Mouse (Mus musculus) forebrain, embryonic 11.5 days (tissue): Measurements from ENCODE around the gene Ncstn. TPM values are rescaled to one million over a fixed set of nuclear protein-coding genes. Genes with fewer than 3 reads are reported as not detected.

Experiments
- ATAC-seq: fragments of 200-750 bp; cut with Nextera tagmentation; replicated peaks from 2 replicates; pipeline ENCODE4 v1.8.0; 2017; ENCODE audit warnings: moderate TSS enrichment; ENCODE audit not compliant: low FRiP score
- DNase-seq: peaks from one replicate; pipeline ENCODE4 v3.0.0-alpha.2; 2017; ENCODE audit warnings: low spot score
- H3K27ac ChIP-seq: fragments of 300-500 bp; sonication (generic); 2 replicates; pipeline ENCODE4 v1.5.1; 2014; ENCODE audit warnings: low read depth, low read length
- H3K27me3 ChIP-seq: fragments of 300-500 bp; sonication (generic); 2 replicates; pipeline ENCODE4 v1.6.1; 2014; ENCODE audit warnings: mild to moderate bottlenecking, low read length, mixed read lengths; ENCODE audit not compliant: control insufficient read depth, insufficient read depth
- H3K36me3 ChIP-seq: fragments of 300-500 bp; sonication (generic); 2 replicates; pipeline ENCODE4 v1.6.1; 2014; ENCODE audit warnings: mild to moderate bottlenecking, low read length, moderate library complexity, mixed read lengths; ENCODE audit not compliant: control insufficient read depth, insufficient read depth
- H3K4me1 ChIP-seq: fragments of 300-500 bp; sonication (generic); replicated peaks from 2 replicates; pipeline ENCODE4 v1.6.1; 2014; ENCODE audit warnings: low read length, mixed read lengths; ENCODE audit not compliant: control insufficient read depth, insufficient read depth
- H3K4me2 ChIP-seq: fragments of 300-500 bp; sonication (generic); 2 replicates; pipeline ENCODE4 v1.6.1; 2014; ENCODE audit warnings: low read depth, mild to moderate bottlenecking, low read length, moderate library complexity, mixed read lengths; ENCODE audit not compliant: severe bottlenecking
- H3K4me3 ChIP-seq: fragments of 300-500 bp; sonication (generic); 2 replicates; pipeline ENCODE4 v1.5.1; 2014; ENCODE audit warnings: low read depth, low read length
- H3K9ac ChIP-seq: fragments of 300-500 bp; sonication (generic); 2 replicates; pipeline ENCODE4 v1.6.1; 2014; ENCODE audit warnings: low read length
- H3K9me3 ChIP-seq: fragments of 300-500 bp; sonication (generic); 2 replicates; pipeline ENCODE4 v1.6.1; 2016; ENCODE audit warnings: low read length, mixed read lengths; ENCODE audit not compliant: control insufficient read depth
- WGBS: fragments of 180-500 bp; shearing (Covaris S2); extraction: QIAGEN DNeasy Blood & Tissue Kit; methylation state at CpG from one replicate; pipeline ENCODE4 v1.1.7; 2014; 5-methylcytosine and 5-hydroxymethylcytosine counted together
- polyA plus RNA-seq: library from polyadenylated mRNA; unstranded; fragments of >200 nt; fragmentation: Nextera tagmentation; extraction: Ambion mirVana; gene quantifications from 2 replicates; pipeline ENCODE4 v1.2.1, GENCODE M21; 2014

Ncstn gene
- polyA plus RNA-seq, 1 experiment from 2014 or later: 107 TPM

GRCm38 (mm10) chr1:172019339-172019738, 63.3 kb downstream of the Ncstn start:
- WGBS: 94% methylated on average over 4 of the region's 4 CpGs
- no peak overlapping the region for H3K4me2 ChIP-seq

GRCm38 (mm10) chr1:172018336-172019311, 64.0 kb downstream of the Ncstn start:
- H3K4me2 ChIP-seq: peak overlapping the region; percentile 9; the same call in 1 of the 2 replicates
- H3K4me1 ChIP-seq: peaks cover 61% of the 10 kb centered on the region
- H3K9me3 ChIP-seq: no peaks in the 10 kb centered on the region
- no peaks in the 10 kb centered on the region for H3K36me3 ChIP-seq
- no peak for ATAC-seq
- H3K27ac ChIP-seq: peak overlapping the region; percentile 97
- H3K4me3 ChIP-seq: no peak overlapping the region
- whole genome bisulfite sequencing: 82% methylated on average over 9 of the region's 9 CpGs
- H3K27me3 ChIP-seq: no peaks in the 10 kb centered on the region
- H3K9ac ChIP-seq: no peak overlapping the region; the same call in 1 of the 2 replicates
- DNase-seq: peak; percentile 51

More at GRCm38 (mm10) chr1:172019339-172019738, 63.3 kb downstream of the Ncstn start:
- Histone ChIP-seq H3K9me3 (no peaks in the 10 kb centered on the region), H3K27ac (no peak overlapping the region), H3K4me1 (peaks cover 62% of the 10 kb centered on the region), H3K36me3 (no peaks in the 10 kb centered on the region), H3K27me3 (no peaks in the 10 kb centered on the region), H3K9ac (no peak overlapping the region), H3K4me3 (no peak overlapping the region)
- DNase-seq (peak; percentile 52), ATAC-seq (no peak)

DNA sequence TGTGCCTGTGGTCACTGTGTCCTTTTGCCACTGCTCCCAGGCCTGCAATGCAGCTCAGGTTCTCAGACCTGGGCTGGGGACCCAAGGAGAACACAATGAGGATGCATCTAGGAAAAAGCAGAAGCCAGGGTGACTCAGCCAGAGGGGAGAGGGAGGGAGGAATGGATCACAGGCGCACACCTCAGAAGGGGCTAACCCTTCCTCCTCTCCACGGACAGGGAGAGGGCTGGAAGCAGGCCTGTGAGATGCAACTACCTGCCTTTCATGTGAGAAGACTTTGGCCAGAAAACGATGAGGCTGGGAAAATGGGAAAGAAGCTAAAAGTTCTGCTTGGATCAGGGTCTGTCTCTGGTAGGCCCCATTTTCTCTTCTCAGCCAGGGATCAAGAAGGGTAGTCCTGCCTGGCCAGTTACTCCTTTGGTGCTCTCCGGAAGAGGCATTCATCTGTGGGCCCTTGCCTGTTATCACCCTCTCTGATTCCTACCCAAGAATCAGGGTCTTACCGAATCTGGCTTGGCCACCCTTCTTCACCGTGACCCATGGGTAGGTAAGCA, 65.0 kb downstream of the Ncstn start:
- DNase-seq (peak; percentile 67), ATAC-seq (no peak; the same call in 1 of the 2 replicates)
- 46% methylated on average over 6 of the region's 6 CpGs for WGBS
- Histone ChIP-seq H3K4me1 (peaks cover 63% of the 10 kb centered on the region), H3K27me3 (no peaks in the 10 kb centered on the region), H3K9me3 (no peaks in the 10 kb centered on the region), H3K4me3 (peak overlapping the region; percentile 0; the same call in 1 of the 2 replicates), H3K27ac (peak overlapping the region; percentile 97), H3K4me2 (peak overlapping the region; percentile 53; the same call in 1 of the 2 replicates), H3K36me3 (peaks cover 3% of the 10 kb centered on the region; the same call in 1 of the 2 replicates), H3K9ac (peak overlapping the region; percentile 57)

GRCm38 (mm10) chr1:172016660-172017516, 65.7 kb downstream of the Ncstn start:
- 8% methylated on average over 6 of the region's 6 CpGs for WGBS
- Histone ChIP-seq H3K9me3 (no peaks in the 10 kb centered on the region), H3K36me3 (peaks cover 3% of the 10 kb centered on the region; the same call in 1 of the 2 replicates), H3K4me3 (peak overlapping the region; percentile 17; the same call in 1 of the 2 replicates), H3K9ac (peak overlapping the region; percentile 57), H3K4me2 (peak overlapping the region; percentile 53), H3K27me3 (no peaks in the 10 kb centered on the region), H3K4me1 (peaks cover 59% of the 10 kb centered on the region), H3K27ac (peak overlapping the region; percentile 97)
- DNase-seq: peak; percentile 91
- peak; percentile 88 for ATAC-seq

DNA sequence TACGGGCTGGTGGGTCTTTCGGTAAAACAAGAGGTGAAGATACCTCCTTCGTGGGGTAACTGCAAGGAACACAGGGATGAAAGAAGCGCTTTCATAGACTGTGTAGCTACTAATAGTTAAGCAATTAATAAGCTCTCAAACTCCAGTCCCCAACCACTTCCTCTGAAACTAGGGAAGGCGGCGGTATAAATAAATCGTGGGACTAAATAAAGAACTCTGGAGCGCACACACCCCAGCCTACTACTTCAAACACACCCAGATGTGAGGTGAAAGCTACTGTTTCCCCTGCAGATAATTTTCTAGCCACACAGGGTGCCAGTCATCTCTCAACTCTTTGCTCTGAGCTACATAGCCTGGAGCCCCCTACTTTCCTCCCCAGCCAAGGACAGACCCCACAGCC, 66.6 kb downstream of the Ncstn start:
- Histone ChIP-seq H3K9ac (peak overlapping the region; percentile 51), H3K4me2 (peak overlapping the region; percentile 53), H3K36me3 (peaks cover 11% of the 10 kb centered on the region; the same call in 1 of the 2 replicates), H3K27me3 (no peaks in the 10 kb centered on the region), H3K27ac (peak overlapping the region; percentile 97), H3K4me1 (peaks cover 59% of the 10 kb centered on the region), H3K4me3 (peak overlapping the region; percentile 17; the same call in 1 of the 2 replicates), H3K9me3 (no peaks in the 10 kb centered on the region)
- ATAC-seq (no peak), DNase-seq (no peak)
- 59% methylated on average over 8 of the region's 8 CpGs for WGBS

Other genes starting within 250 kb of the Ncstn start
- gene Cd84, start 243.1 kb downstream of the Ncstn start, polyA plus RNA-seq: 0.69 and 0.87 TPM in 2 replicates
- gene Gm10521, start 187.1 kb downstream of the Ncstn start, polyA plus RNA-seq: not detected in 2 replicates
- gene Slamf6, start 165.3 kb downstream of the Ncstn start, polyA plus RNA-seq: 0.11 TPM in 1 of 2 replicates, not detected in the other
- gene Vangl2, start 54.4 kb downstream of the Ncstn start, polyA plus RNA-seq: 47.0 and 49.3 TPM in 2 replicates
- gene Nhlh1, start 25.2 kb downstream of the Ncstn start, polyA plus RNA-seq: 6.0 and 7.6 TPM in 2 replicates
- 182 and 187 TPM in 2 replicates for gene Copa, start 266 bp downstream of the Ncstn start, polyA plus RNA-seq
- gene Pex19, start 44.0 kb upstream of the Ncstn start, polyA plus RNA-seq: 146 and 150 TPM in 2 replicates
- 116 and 118 TPM in 2 replicates for gene Dcaf8, start 65.3 kb upstream of the Ncstn start, polyA plus RNA-seq
- gene Pea15a, start 124.0 kb upstream of the Ncstn start, polyA plus RNA-seq: 371 and 409 TPM in 2 replicates
- gene Casq1, start 137.1 kb upstream of the Ncstn start, polyA plus RNA-seq: 1.1 and 2.0 TPM in 2 replicates
- 0.08 TPM in 1 of 2 replicates, not detected in the other for gene Atp1a4, start 175.6 kb upstream of the Ncstn start, polyA plus RNA-seq
- 104 and 122 TPM in 2 replicates for gene Igsf8, start 178.8 kb upstream of the Ncstn start, polyA plus RNA-seq
- 1.5 and 2.1 TPM in 2 replicates for gene Atp1a2, start 215.3 kb upstream of the Ncstn start, polyA plus RNA-seq
- 0.68 and 0.89 TPM in 2 replicates for gene Kcnj9, start 246.5 kb upstream of the Ncstn start, polyA plus RNA-seq